Comparison of ENCODE assay signal across 19 mouse cellular contexts in the genomic region with DNA sequence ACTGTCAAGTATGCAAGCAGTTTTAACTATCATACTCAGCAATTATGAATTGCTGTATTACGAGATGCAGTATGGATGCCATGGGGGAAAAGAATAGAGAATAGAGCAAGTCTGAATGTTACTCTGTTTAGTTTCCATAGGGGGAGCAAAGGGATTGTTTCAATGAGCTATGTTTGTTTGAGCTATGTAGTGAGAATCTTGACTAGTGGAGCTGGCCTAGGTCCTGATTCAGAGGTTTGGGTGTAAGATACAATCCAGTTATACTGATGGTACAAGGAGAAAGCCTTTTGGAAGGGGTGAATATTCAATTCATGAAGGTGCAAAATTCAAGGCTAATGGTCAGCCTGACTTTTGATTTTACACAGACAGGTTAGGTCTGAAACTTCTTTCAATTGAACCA. TPM values are rescaled to one million over a fixed set of nuclear protein-coding genes. Genes with fewer than 3 reads are reported as not detected.
A peak's percentile ranks its signal among the peaks of the same experiment; 100 is the strongest.
DNase-seq lines count a peak whose midpoint lies in the region; ATAC-seq lines count a peak whose summit lies in the region.
"Had no signal": no experiment of that assay in that cellular context is flagged by ENCODE, and none has a peak within 500 bp of the region (broad histone marks: within the 10 kb centered on the region; RNA-seq: fewer than 3 reads in every experiment).

No protein-coding gene starts in this region.

- H3K36me3 ChIP-seq in midbrain, embryonic 14.5 days (ENCODE audit: control insufficient read depth, insufficient read depth, low read length): no peaks in the 10 kb centered on the region
- no peaks in the 10 kb centered on the region for H3K36me3 ChIP-seq in midbrain, embryonic 13.5 days
- no peaks in the 10 kb centered on the region for H3K36me3 ChIP-seq in embryonic facial prominence, embryonic 14.5 days (ENCODE audit: control insufficient read depth, insufficient read depth, low read length)
- H3K36me3 ChIP-seq: limb, embryonic 12.5 days; stomach, embryonic 15.5 days had no signal

- DNase-seq in midbrain, embryonic 14.5 days: peak; percentile 10
- DNase-seq in R1 (ENCODE audit: low read depth, low spot score): peak; percentile 39
- peak; percentile 80 for DNase-seq in embryonic facial prominence, embryonic 14.5 days (ENCODE audit: low spot score)
- DNase-seq in left cerebral cortex, postnatal 4 days: no peak
- no peak for DNase-seq in layer of hippocampus, postnatal 36 days
- no peak for DNase-seq in frontal cortex, postnatal 25 days (ENCODE audit: low spot score in 2 of 2)
- DNase-seq: adrenal gland, postnatal 14 days; cerebellum, postnatal 25 days; heart, postnatal 14 days; kidney, adult 11 months; liver, postnatal 0 days; right cerebral cortex, postnatal 4 days had no signal

- intact Hi-C loops in left cerebral cortex, postnatal 4 days (cut with DNase I): no loop called here

- ATAC-seq in midbrain, embryonic 14.5 days (ENCODE audit: low FRiP score, low TSS enrichment): no peak
- ATAC-seq in midbrain, embryonic 13.5 days: no peak
- ATAC-seq in embryonic facial prominence, embryonic 14.5 days (ENCODE audit: low read depth): no peak
- ATAC-seq: liver, postnatal 0 days had no signal

- no peak overlapping the region for H3K4me3 ChIP-seq in midbrain, embryonic 14.5 days (replicated peaks; ENCODE audit: low read depth, low read length)
- no peak overlapping the region for H3K4me3 ChIP-seq in midbrain, embryonic 13.5 days (replicated peaks)
- H3K4me3 ChIP-seq in embryonic facial prominence, embryonic 14.5 days (ENCODE audit: low read depth, low read length): no peak overlapping the region
- H3K4me3 ChIP-seq: layer of hippocampus, adult 2 months; limb, embryonic 12.5 days; megakaryocyte, embryonic 14.5 days; myocyte; stomach, embryonic 15.5 days had no signal

- H3K9me3 ChIP-seq in midbrain, embryonic 14.5 days (ENCODE audit: control insufficient read depth, low read length): no peaks in the 10 kb centered on the region
- no peaks in the 10 kb centered on the region for H3K9me3 ChIP-seq in midbrain, embryonic 13.5 days
- H3K9me3 ChIP-seq in embryonic facial prominence, embryonic 14.5 days (ENCODE audit: control insufficient read depth, low read length): no peaks in the 10 kb centered on the region
- H3K9me3 ChIP-seq: limb, embryonic 12.5 days; megakaryocyte, embryonic 14.5 days; stomach, embryonic 15.5 days had no signal

- WGBS in midbrain, embryonic 14.5 days: 87% methylated on average over 1 of the region's 1 CpGs
- WGBS in midbrain, embryonic 13.5 days: 85% methylated on average over 1 of the region's 1 CpGs
- 73% methylated on average over 1 of the region's 1 CpGs for WGBS in embryonic facial prominence, embryonic 14.5 days

- H3K9ac ChIP-seq in midbrain, embryonic 14.5 days (replicated peaks; ENCODE audit: low read length): no peak overlapping the region
- H3K9ac ChIP-seq in midbrain, embryonic 13.5 days (replicated peaks): no peak overlapping the region
- no peak overlapping the region for H3K9ac ChIP-seq in embryonic facial prominence, embryonic 14.5 days (ENCODE audit: low read depth, low read length)
- H3K9ac ChIP-seq: limb, embryonic 12.5 days; liver, postnatal 0 days; stomach, embryonic 15.5 days had no signal

- H3K4me2 ChIP-seq in midbrain, embryonic 14.5 days (ENCODE audit: low read length): no peak overlapping the region
- no peak overlapping the region for H3K4me2 ChIP-seq in midbrain, embryonic 13.5 days (replicated peaks)
- no peak overlapping the region for H3K4me2 ChIP-seq in embryonic facial prominence, embryonic 14.5 days (ENCODE audit: low read depth, low read length)
- H3K4me2 ChIP-seq: limb, embryonic 12.5 days; stomach, embryonic 15.5 days had no signal

- H3K27ac ChIP-seq in midbrain, embryonic 14.5 days (replicated peaks; ENCODE audit: low read depth, low read length): no peak overlapping the region
- no peak overlapping the region for H3K27ac ChIP-seq in midbrain, embryonic 13.5 days
- H3K27ac ChIP-seq in embryonic facial prominence, embryonic 14.5 days (replicated peaks; ENCODE audit: low read depth, low read length): no peak overlapping the region
- H3K27ac ChIP-seq: layer of hippocampus, adult 2 months; limb, embryonic 12.5 days; stomach, embryonic 15.5 days had no signal

- H3K4me1 ChIP-seq in midbrain, embryonic 14.5 days (ENCODE audit: control insufficient read depth, insufficient read depth, low read length): no peaks in the 10 kb centered on the region
- H3K4me1 ChIP-seq in midbrain, embryonic 13.5 days (replicated peaks): 0 out of 2 replicates have a peak, but pooled peaks cover 3% of the 10 kb centered on the region
- H3K4me1 ChIP-seq in embryonic facial prominence, embryonic 14.5 days (ENCODE audit: control insufficient read depth, insufficient read depth, low read length): no peaks in the 10 kb centered on the region
- H3K4me1 ChIP-seq: limb, embryonic 12.5 days; megakaryocyte, embryonic 14.5 days; stomach, embryonic 15.5 days had no signal

- no peaks in the 10 kb centered on the region for H3K27me3 ChIP-seq in midbrain, embryonic 14.5 days (ENCODE audit: control insufficient read depth, insufficient read depth, low read length)
- no peaks in the 10 kb centered on the region for H3K27me3 ChIP-seq in midbrain, embryonic 13.5 days
- H3K27me3 ChIP-seq in embryonic facial prominence, embryonic 14.5 days (replicated peaks; ENCODE audit: control insufficient read depth, insufficient read depth, low read length): no peaks in the 10 kb centered on the region
- H3K27me3 ChIP-seq: limb, embryonic 12.5 days; megakaryocyte, embryonic 14.5 days; stomach, embryonic 15.5 days had no signal

RNA-seq across cellular contexts. Expression of a gene that starts 45.1 kb away (rescaled TPM):
- 25.1 and 26.5 TPM in 2 replicates for polyA plus RNA-seq in midbrain, embryonic 14.5 days (2014; fragmentation: Nextera tagmentation; extraction: Ambion mirVana)
- 16.9 and 17.7 TPM in 2 replicates for polyA plus RNA-seq in midbrain, embryonic 13.5 days (2015; fragmentation: Nextera tagmentation; extraction: Ambion mirVana)
- 3.0 and 3.6 TPM in 2 replicates for polyA plus RNA-seq in embryonic facial prominence, embryonic 14.5 days (2014; fragmentation: Nextera tagmentation; extraction: Ambion mirVana)
- 10 to 100 TPM; 65.6 to 70.2 TPM for total RNA-seq in left cerebral cortex, postnatal 4 days (2021)
- 10 to 100 TPM; 46.3 to 54.0 TPM for total RNA-seq in layer of hippocampus, postnatal 36 days (2021)
- total RNA-seq: gastrocnemius, adult 18-20 months had no signal
- polyA plus RNA-seq: liver, postnatal 0 days; myocyte had no signal

Comparison
In these comparisons a context has a peak if more than half of its experiments do, and no peak if none do; other contexts are left out.
1. DNase-seq: peak in midbrain, embryonic 14.5 days (single experiment), R1 (single experiment) and embryonic facial prominence, embryonic 14.5 days (single experiment); none in left cerebral cortex, postnatal 4 days (single experiment), layer of hippocampus, postnatal 36 days (0 of 2) and frontal cortex, postnatal 25 days (0 of 2).